Mouse (Mus musculus): ENCODE data around the gene Arntl. TPM values are rescaled to one million over a fixed set of nuclear protein-coding genes. Genes with fewer than 3 reads are reported as not detected.

Gene Arntl
- polyA plus RNA-seq, 1 experiment from 2014 or later, result 13.4 TPM

GRCm38 (mm10) chr7:113238365-113238764, 31.1 kb downstream of the Arntl start:
- H3K4me1 ChIP-seq (ENCODE audit: insufficient read depth, low read depth, low read length), result peaks cover 18% of the 10 kb centered on the region; the same call in 1 of the 2 replicates
- 83% methylated on average over 6 of the region's 6 CpGs for WGBS
- no peaks in the 10 kb centered on the region for H3K27me3 ChIP-seq (replicated peaks; ENCODE audit: insufficient read depth, low read length)
- peak; percentile 38 for DNase-seq (ENCODE audit: low spot score)
- no peak overlapping the region for H3K4me2 ChIP-seq (replicated peaks; ENCODE audit: low read depth, low read length)
- H3K36me3 ChIP-seq (ENCODE audit: insufficient read depth, low read length), result no peaks in the 10 kb centered on the region
- no peaks in the 10 kb centered on the region for H3K9me3 ChIP-seq (ENCODE audit: low read length)
- H3K9ac ChIP-seq (replicated peaks; ENCODE audit: low read depth), result no peak overlapping the region
- peak; percentile 43 for TF ChIP-seq CTCF (IDR thresholded peaks at IDR 0.05)
- no peak for TF ChIP-seq EP300 (IDR thresholded peaks at IDR 0.05)
- peak overlapping the region; percentile 44; the same call in 1 of the 2 replicates for H3K27ac ChIP-seq (ENCODE audit: low read length)
- H3K4me3 ChIP-seq (ENCODE audit: low read depth, low read length), result no peak overlapping the region
- ATAC-seq, result no peak

DNA sequence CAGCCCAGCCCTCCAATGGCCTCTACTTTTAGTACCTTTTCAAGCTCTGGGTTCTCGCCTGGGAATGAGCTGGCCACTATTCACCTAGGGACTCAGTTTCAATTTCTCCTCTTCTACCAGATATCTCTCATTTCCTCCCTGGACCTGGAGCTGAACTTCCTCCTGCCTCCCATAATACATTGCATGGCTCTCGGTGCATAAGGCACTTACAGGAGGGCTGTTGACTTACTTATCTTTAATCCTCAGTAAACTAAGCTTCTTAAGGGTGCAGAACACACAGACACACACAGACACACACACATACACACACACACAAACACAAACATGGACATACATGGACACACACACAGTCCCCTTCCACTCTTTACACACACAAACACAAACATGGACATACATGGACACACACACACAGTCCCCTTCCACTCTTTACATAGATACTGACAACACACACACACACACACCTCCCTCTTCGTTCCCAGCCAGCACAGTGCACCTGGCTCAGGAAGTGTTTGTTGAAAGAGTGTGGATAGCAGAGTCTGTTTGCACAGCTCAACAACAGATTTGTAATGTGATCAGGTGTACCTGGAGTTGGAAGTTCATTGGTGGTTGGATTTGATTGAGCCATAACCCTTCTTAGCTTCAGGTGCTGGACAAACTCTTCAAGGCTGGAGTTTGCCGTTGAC, 32.3 kb downstream of the Arntl start:
- Histone ChIP-seq H3K4me2 (replicated peaks; ENCODE audit: low read depth, low read length) (no peak overlapping the region), H3K9ac (replicated peaks; ENCODE audit: low read depth) (no peak overlapping the region), H3K9me3 (ENCODE audit: low read length) (no peaks in the 10 kb centered on the region), H3K27ac (ENCODE audit: low read length) (peak overlapping the region; percentile 44), H3K4me1 (ENCODE audit: insufficient read depth, low read depth, low read length) (peaks cover 18% of the 10 kb centered on the region; the same call in 1 of the 2 replicates), H3K4me3 (ENCODE audit: low read depth, low read length) (no peak overlapping the region), H3K36me3 (ENCODE audit: insufficient read depth, low read length) (no peaks in the 10 kb centered on the region), H3K27me3 (replicated peaks; ENCODE audit: insufficient read depth, low read length) (no peaks in the 10 kb centered on the region)
- 41% methylated on average over 4 of the region's 4 CpGs for WGBS
- TF ChIP-seq CTCF (IDR thresholded peaks at IDR 0.05), result no peak
- TF ChIP-seq EP300 (IDR thresholded peaks at IDR 0.05), result peak; percentile 54; the same call in 1 of the 2 replicates
- peak; percentile 92 for ATAC-seq
- peak; percentile 91 for DNase-seq (ENCODE audit: low spot score)

GRCm38 (mm10) chr7:113240438-113240837, 33.2 kb downstream of the Arntl start:
- Histone ChIP-seq H3K9ac (replicated peaks; ENCODE audit: low read depth) (no peak overlapping the region), H3K27me3 (replicated peaks; ENCODE audit: insufficient read depth, low read length) (no peaks in the 10 kb centered on the region), H3K9me3 (ENCODE audit: low read length) (no peaks in the 10 kb centered on the region), H3K27ac (ENCODE audit: low read length) (peak overlapping the region; percentile 63), H3K4me3 (ENCODE audit: low read depth, low read length) (no peak overlapping the region), H3K4me2 (replicated peaks; ENCODE audit: low read depth, low read length) (no peak overlapping the region), H3K4me1 (ENCODE audit: insufficient read depth, low read depth, low read length) (peaks cover 18% of the 10 kb centered on the region; the same call in 1 of the 2 replicates), H3K36me3 (ENCODE audit: insufficient read depth, low read length) (no peaks in the 10 kb centered on the region)
- TF ChIP-seq EP300 (IDR thresholded peaks at IDR 0.05), result no peak
- no peak for TF ChIP-seq CTCF (IDR thresholded peaks at IDR 0.05)
- no peak for DNase-seq (ENCODE audit: low spot score)
- WGBS, result 24% methylated on average over 1 of the region's 1 CpGs
- ATAC-seq, result no peak

- Histone ChIP-seq H3K9me3 (ENCODE audit: low read length) (no peaks in the 10 kb centered on the region), H3K9ac (replicated peaks; ENCODE audit: low read depth) (no peak overlapping the region), H3K27ac (ENCODE audit: low read length) (peak overlapping the region; percentile 63), H3K4me3 (ENCODE audit: low read depth, low read length) (no peak overlapping the region), H3K36me3 (ENCODE audit: insufficient read depth, low read length) (no peaks in the 10 kb centered on the region), H3K4me1 (ENCODE audit: insufficient read depth, low read depth, low read length) (peaks cover 18% of the 10 kb centered on the region; the same call in 1 of the 2 replicates), H3K27me3 (replicated peaks; ENCODE audit: insufficient read depth, low read length) (no peaks in the 10 kb centered on the region), H3K4me2 (replicated peaks; ENCODE audit: low read depth, low read length) (no peak overlapping the region)
- TF ChIP-seq CTCF (IDR thresholded peaks at IDR 0.05) (no peak), EP300 (IDR thresholded peaks at IDR 0.05) (no peak)
- ATAC-seq, result no peak
- WGBS, result 36% methylated on average over 12 of the region's 12 CpGs
- DNase-seq (ENCODE audit: low spot score), result peak; percentile 59
Measured at GRCm38 (mm10) chr7:113241901-113242661, 34.8 kb downstream of the Arntl start.

DNA sequence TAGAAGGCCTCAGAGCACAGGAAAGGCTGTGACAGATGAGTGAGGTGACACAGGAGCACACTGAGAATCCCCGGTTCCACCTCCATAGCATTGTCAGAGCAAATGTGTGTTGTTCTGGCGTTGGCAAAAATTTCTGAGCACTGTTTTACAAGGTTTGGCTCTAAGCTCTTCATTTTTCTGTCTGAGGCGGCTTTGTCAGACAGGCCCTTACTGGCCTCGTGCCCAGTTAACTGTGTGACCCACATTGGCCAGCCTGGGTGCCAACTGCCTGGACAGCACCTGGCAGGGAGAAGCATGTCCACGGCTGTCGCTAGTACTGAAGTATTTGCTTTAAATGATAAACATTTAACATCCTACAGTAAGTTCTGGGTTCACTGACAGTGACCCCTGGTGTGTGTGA, 35.4 kb downstream of the Arntl start:
- Histone ChIP-seq H3K27me3 (replicated peaks; ENCODE audit: insufficient read depth, low read length) (no peaks in the 10 kb centered on the region), H3K36me3 (ENCODE audit: insufficient read depth, low read length) (no peaks in the 10 kb centered on the region), H3K4me3 (ENCODE audit: low read depth, low read length) (no peak overlapping the region), H3K9ac (replicated peaks; ENCODE audit: low read depth) (no peak overlapping the region), H3K9me3 (ENCODE audit: low read length) (no peaks in the 10 kb centered on the region), H3K27ac (ENCODE audit: low read length) (peak overlapping the region; percentile 57; the same call in 1 of the 2 replicates), H3K4me1 (ENCODE audit: insufficient read depth, low read depth, low read length) (peaks cover 18% of the 10 kb centered on the region; the same call in 1 of the 2 replicates), H3K4me2 (replicated peaks; ENCODE audit: low read depth, low read length) (no peak overlapping the region)
- ATAC-seq (no peak), DNase-seq (ENCODE audit: low spot score) (peak; percentile 53)
- 17% methylated on average over 6 of the region's 6 CpGs for WGBS
- TF ChIP-seq EP300 (IDR thresholded peaks at IDR 0.05), result no peak
- TF ChIP-seq CTCF (IDR thresholded peaks at IDR 0.05), result no peak

GRCm38 (mm10) chr7:113245144-113245543, 37.9 kb downstream of the Arntl start:
- H3K9ac ChIP-seq (replicated peaks; ENCODE audit: low read depth), result no peak overlapping the region
- H3K27ac ChIP-seq (ENCODE audit: low read length), result no peak overlapping the region
- TF ChIP-seq EP300 (IDR thresholded peaks at IDR 0.05), result no peak
- no peak for TF ChIP-seq CTCF (IDR thresholded peaks at IDR 0.05)
- H3K4me1 ChIP-seq (ENCODE audit: insufficient read depth, low read depth, low read length), result peaks cover 27% of the 10 kb centered on the region; the same call in 1 of the 2 replicates
- H3K4me2 ChIP-seq (replicated peaks; ENCODE audit: low read depth, low read length), result no peak overlapping the region
- WGBS, result 81% methylated on average over 5 of the region's 5 CpGs
- ATAC-seq (no peak), DNase-seq (ENCODE audit: low spot score) (no peak)
- no peaks in the 10 kb centered on the region for H3K36me3 ChIP-seq (ENCODE audit: insufficient read depth, low read length)
- H3K9me3 ChIP-seq (ENCODE audit: low read length), result no peaks in the 10 kb centered on the region
- H3K4me3 ChIP-seq (ENCODE audit: low read depth, low read length), result no peak overlapping the region
- H3K27me3 ChIP-seq (replicated peaks; ENCODE audit: insufficient read depth, low read length), result no peaks in the 10 kb centered on the region
